ENCODE assay signal across 8 mouse cellular contexts in genomic region chr14:54360577-54361340, GRCm38 (mm10). TPM values are rescaled to one million over a fixed set of nuclear protein-coding genes. Genes with fewer than 3 reads are reported as not detected.
DNase-seq lines count a peak whose midpoint lies in the region; ATAC-seq and TF ChIP-seq lines count a peak whose summit lies in the region.

Gene Oxa1l (plus strand): TSS chr14:54360834.

- peak; percentile 73; the same call in 1 of the 2 replicates for TF ChIP-seq POLR2A in bone marrow, adult 2 months (IDR thresholded peaks at IDR 0.05; ENCODE audit: borderline replicate concordance, control insufficient read depth, low read depth, low read length)

- peak within 1 kb of the TSS; percentile 90 for H3K9ac ChIP-seq in embryonic facial prominence, embryonic 15.5 days
- peak within 1 kb of the TSS; percentile 74 for H3K9ac ChIP-seq in kidney, embryonic 14.5 days (ENCODE audit: low read depth, low read length)
- peak within 1 kb of the TSS; percentile 71 for H3K9ac ChIP-seq in limb, embryonic 15.5 days

- H3K4me1 ChIP-seq in bone marrow, adult 2 months (ENCODE audit: control insufficient read depth, insufficient read depth, low read length): no peaks in the 10 kb centered on the region; the same call in 1 of the 2 replicates
- H3K4me1 ChIP-seq in embryonic facial prominence, embryonic 15.5 days: peaks cover 10% of the 10 kb centered on the region
- peaks cover 3% of the 10 kb centered on the region; the same call in 1 of the 2 replicates for H3K4me1 ChIP-seq in kidney, embryonic 14.5 days (ENCODE audit: control insufficient read depth, insufficient read depth, low read length)
- H3K4me1 ChIP-seq in limb, embryonic 15.5 days: peaks cover 9% of the 10 kb centered on the region; the same call in 1 of the 2 replicates

- peak within 1 kb of the TSS; percentile 100 for H3K4me3 ChIP-seq in bone marrow, adult 2 months (replicated peaks; ENCODE audit: control insufficient read depth, low read depth, low read length)
- peak within 1 kb of the TSS; percentile 96 for H3K4me3 ChIP-seq in embryonic facial prominence, embryonic 15.5 days (replicated peaks)
- H3K4me3 ChIP-seq in kidney, embryonic 14.5 days (ENCODE audit: low read length): peak within 1 kb of the TSS; percentile 83
- peak within 1 kb of the TSS; percentile 92 for H3K4me3 ChIP-seq in limb, embryonic 15.5 days

- peak; percentile 97 for DNase-seq in 416B (ENCODE audit: low read depth)
- peak; percentile 90 to 94 for DNase-seq in heart, adult 9 months (ENCODE audit: low spot score in 2 of 2)
- peak; percentile 87 to 94 for DNase-seq in monocyte, adult 2 months (ENCODE audit: low read depth in 1 of 2, low spot score in 2 of 2)
- peak; percentile 94 to 95 for DNase-seq in spleen, postnatal 36 days (ENCODE audit: low spot score in 2 of 2)

- H3K9me3 ChIP-seq in embryonic facial prominence, embryonic 15.5 days (replicated peaks): no peaks in the 10 kb centered on the region
- H3K9me3 ChIP-seq in kidney, embryonic 14.5 days (ENCODE audit: control insufficient read depth, low read length): no peaks in the 10 kb centered on the region
- no peaks in the 10 kb centered on the region for H3K9me3 ChIP-seq in limb, embryonic 15.5 days

- peak; percentile 88 for ATAC-seq in embryonic facial prominence, embryonic 15.5 days (ENCODE audit: insufficient number of reproducible peaks, low FRiP score, low TSS enrichment, low read depth)
- peak; percentile 93 for ATAC-seq in kidney, embryonic 14.5 days (ENCODE audit: low FRiP score, low TSS enrichment)
- peak; percentile 83; the same call in 1 of the 2 replicates for ATAC-seq in limb, embryonic 15.5 days (ENCODE audit: insufficient number of reproducible peaks, low FRiP score, low TSS enrichment, low read depth)

- H3K27ac ChIP-seq in bone marrow, adult 2 months (ENCODE audit: control insufficient read depth, insufficient read depth, low read depth, low read length, poor library complexity): peak within 1 kb of the TSS; percentile 90
- H3K27ac ChIP-seq in embryonic facial prominence, embryonic 15.5 days (replicated peaks): peak within 1 kb of the TSS; percentile 78
- peak within 1 kb of the TSS; percentile 60 for H3K27ac ChIP-seq in kidney, embryonic 14.5 days (ENCODE audit: low read depth, low read length)
- H3K27ac ChIP-seq in limb, embryonic 15.5 days: peak within 1 kb of the TSS; percentile 83

- no peaks in the 10 kb centered on the region for H3K27me3 ChIP-seq in embryonic facial prominence, embryonic 15.5 days
- H3K27me3 ChIP-seq in kidney, embryonic 14.5 days (ENCODE audit: control insufficient read depth, insufficient read depth, low read length): no peaks in the 10 kb centered on the region
- no peaks in the 10 kb centered on the region for H3K27me3 ChIP-seq in limb, embryonic 15.5 days

- H3K4me2 ChIP-seq in embryonic facial prominence, embryonic 15.5 days (replicated peaks): peak within 1 kb of the TSS; percentile 57
- H3K4me2 ChIP-seq in kidney, embryonic 14.5 days (replicated peaks; ENCODE audit: low read depth, low read length): peak within 1 kb of the TSS; percentile 76
- H3K4me2 ChIP-seq in limb, embryonic 15.5 days: peak within 1 kb of the TSS; percentile 56

- no peak for TF ChIP-seq CTCF in bone marrow, adult 2 months (IDR thresholded peaks at IDR 0.05; ENCODE audit: control insufficient read depth, insufficient read depth, low read length)

- peaks cover 28% of the 10 kb centered on the region for H3K36me3 ChIP-seq in embryonic facial prominence, embryonic 15.5 days
- H3K36me3 ChIP-seq in kidney, embryonic 14.5 days (ENCODE audit: control insufficient read depth, insufficient read depth, low read length): peaks cover 22% of the 10 kb centered on the region
- H3K36me3 ChIP-seq in limb, embryonic 15.5 days: peaks cover 21% of the 10 kb centered on the region

- WGBS in bone marrow, adult 2 months: under 1% methylated on average over 48 of the region's 48 CpGs
- WGBS in embryonic facial prominence, embryonic 15.5 days: under 1% methylated on average over 48 of the region's 48 CpGs
- under 1% methylated on average over 48 of the region's 48 CpGs for WGBS in kidney, embryonic 14.5 days
- under 1% methylated on average over 48 of the region's 48 CpGs for WGBS in limb, embryonic 15.5 days

RNA-seq across cellular contexts. Expression of gene Oxa1l, which starts in this region (rescaled TPM):
- 39.1 and 64.9 TPM in 2 replicates for polyA plus RNA-seq in bone marrow, adult 2 months (2011; ENCODE audit: insufficient read depth, insufficient read length, low replicate concordance, missing spikeins)
- polyA plus RNA-seq in embryonic facial prominence, embryonic 15.5 days (2015; fragmentation: Nextera tagmentation; extraction: Ambion mirVana): 39.1 and 44.4 TPM in 2 replicates
- polyA plus RNA-seq in kidney, embryonic 14.5 days (2014; fragmentation: Nextera tagmentation; extraction: Ambion mirVana): 63.1 and 69.7 TPM in 2 replicates
- polyA plus RNA-seq in limb, embryonic 15.5 days (2015; fragmentation: Nextera tagmentation; extraction: Ambion mirVana): 36.1 and 37.7 TPM in 2 replicates

Comparison
In these comparisons a context has a peak if more than half of its experiments do, and no peak if none do; other contexts are left out.
1. Peak in every context shown above with its lines: DNase-seq, ATAC-seq, H3K4me3 ChIP-seq and H3K27ac ChIP-seq.